Mouse (Mus musculus) heart, postnatal 0 days (tissue): ENCODE results near the gene Gal3st4. TPM values are rescaled to one million over a fixed set of nuclear protein-coding genes. Genes with fewer than 3 reads are reported as not detected.
A peak's percentile ranks its signal among the peaks of the same experiment; 100 is the strongest.

Source experiments
- ATAC-seq: fragments of 200-750 bp; cut with Nextera tagmentation; 2 replicates; pipeline ENCODE4 v1.8.0; 2017; ENCODE audit warnings: low read depth, moderate number of reproducible peaks, moderate library complexity; ENCODE audit not compliant: insufficient read depth
- DNase-seq: peaks from one replicate; pipeline ENCODE4 v3.0.0-alpha.2; 2016; ENCODE audit warnings: low spot score
- H3K27ac ChIP-seq: fragments of 300-500 bp; sonication (generic); 2 replicates; pipeline ENCODE4 v1.5.1; 2014; ENCODE audit warnings: low read depth, mild to moderate bottlenecking
- H3K27me3 ChIP-seq: fragments of 300-500 bp; sonication (generic); 2 replicates; pipeline ENCODE4 v1.6.1; 2014; ENCODE audit warnings: low read length, mixed read lengths; ENCODE audit not compliant: control insufficient read depth, insufficient read depth
- H3K36me3 ChIP-seq: fragments of 300-500 bp; sonication (generic); replicated peaks from 2 replicates; pipeline ENCODE4 v1.6.1; 2014; ENCODE audit warnings: low read length, mixed read lengths; ENCODE audit not compliant: control insufficient read depth, insufficient read depth
- H3K4me1 ChIP-seq: fragments of 300-500 bp; sonication (generic); 2 replicates; pipeline ENCODE4 v1.6.1; 2014; ENCODE audit warnings: antibody characterized with exemption; ENCODE audit not compliant: control insufficient read depth, insufficient read depth
- H3K4me2 ChIP-seq: fragments of 300-500 bp; sonication (generic); 2 replicates; pipeline ENCODE4 v1.6.1; 2014; ENCODE audit warnings: low read depth, mild to moderate bottlenecking, low read length, moderate library complexity
- H3K4me3 ChIP-seq: fragments of 300-500 bp; sonication (generic); 2 replicates; pipeline ENCODE4 v1.5.1; 2014; ENCODE audit warnings: low read depth, low read length
- H3K9ac ChIP-seq: fragments of 300-500 bp; sonication (generic); replicated peaks from 2 replicates; pipeline ENCODE4 v1.6.1; 2014; ENCODE audit warnings: low read depth, low read length, mixed read lengths
- H3K9me3 ChIP-seq: fragments of 300-500 bp; sonication (generic); replicated peaks from 2 replicates; pipeline ENCODE4 v1.6.1; 2016; ENCODE audit warnings: low read length; ENCODE audit not compliant: control insufficient read depth
- CTCF ChIP-seq: IDR thresholded peaks from 2 replicates; pipeline ENCODE4 v1.5.1; 2016; ENCODE audit warnings: antibody characterized with exemption, control low read depth, low read depth
- EP300 ChIP-seq: IDR thresholded peaks from 2 replicates; pipeline ENCODE4 v1.6.1; 2016; ENCODE audit warnings: antibody characterized with exemption, low read depth
- WGBS: fragments of 180-500 bp; shearing (Covaris S2); extraction: QIAGEN DNeasy Blood & Tissue Kit; methylation state at CpG from one replicate; pipeline ENCODE4 v1.1.7; 2014; 5-methylcytosine and 5-hydroxymethylcytosine counted together
- polyA plus RNA-seq: library from polyadenylated mRNA; unstranded; fragments of >200 nt; fragmentation: Nextera tagmentation; extraction: Ambion mirVana; gene quantifications from 2 replicates; pipeline ENCODE4 v1.2.1, GENCODE M21; 2015
- total RNA-seq: library from RNA; depleted of rRNA; stranded (reverse); fragments of >200 nt; gene quantifications from 2 replicates; pipeline ENCODE4 v1.2.3, GENCODE M21; 2014; ENCODE audit warnings: low replicate concordance

Gene Gal3st4
- total and polyA plus RNA-seq, 2 experiments from 2014 or later, result 0.60 TPM; not detected in 1

GRCm38 (mm10) chr5:138251144-138251543 lies 21.5 kb downstream of the Gal3st4 start:
- no peak for ATAC-seq
- no peaks in the 10 kb centered on the region for H3K27me3 ChIP-seq
- WGBS, result 79% methylated on average over 12 of the region's 12 CpGs
- H3K4me2 ChIP-seq, result no peak overlapping the region
- H3K9ac ChIP-seq, result no peak overlapping the region
- DNase-seq, result no peak
- H3K4me3 ChIP-seq, result no peak overlapping the region
- no peaks in the 10 kb centered on the region for H3K36me3 ChIP-seq
- H3K27ac ChIP-seq, result no peak overlapping the region
- no peaks in the 10 kb centered on the region for H3K9me3 ChIP-seq
- peaks cover 5% of the 10 kb centered on the region; the same call in 1 of the 2 replicates for H3K4me1 ChIP-seq
- TF ChIP-seq EP300, result no peak
- TF ChIP-seq CTCF, result no peak

GRCm38 (mm10) chr5:138241511-138241910 lies 31.1 kb downstream of the Gal3st4 start:
- DNase-seq (no peak), ATAC-seq (no peak)
- no peak overlapping the region for H3K27ac ChIP-seq
- no peak overlapping the region for H3K9ac ChIP-seq
- no peaks in the 10 kb centered on the region for H3K36me3 ChIP-seq
- H3K4me2 ChIP-seq, result no peak overlapping the region
- no peak for TF ChIP-seq EP300
- no peak for TF ChIP-seq CTCF
- no peaks in the 10 kb centered on the region for H3K27me3 ChIP-seq
- H3K9me3 ChIP-seq, result no peaks in the 10 kb centered on the region
- no peaks in the 10 kb centered on the region for H3K4me1 ChIP-seq
- WGBS, result 24% methylated on average over 2 of the region's 2 CpGs
- H3K4me3 ChIP-seq, result no peak overlapping the region

GRCm38 (mm10) chr5:138234224-138234623 lies 38.4 kb downstream of the Gal3st4 start:
- ATAC-seq (no peak), DNase-seq (no peak)
- Histone ChIP-seq H3K4me2 (no peak overlapping the region), H3K4me3 (no peak overlapping the region), H3K27me3 (no peaks in the 10 kb centered on the region), H3K9ac (no peak overlapping the region), H3K4me1 (no peaks in the 10 kb centered on the region), H3K36me3 (no peaks in the 10 kb centered on the region), H3K27ac (no peak overlapping the region), H3K9me3 (no peaks in the 10 kb centered on the region)
- TF ChIP-seq CTCF (no peak), EP300 (no peak)

- H3K4me3 ChIP-seq, result no peak overlapping the region
- H3K4me2 ChIP-seq, result no peak overlapping the region
- DNase-seq, result no peak
- H3K4me1 ChIP-seq, result no peaks in the 10 kb centered on the region
- TF ChIP-seq CTCF (no peak), EP300 (no peak)
- no peaks in the 10 kb centered on the region for H3K36me3 ChIP-seq
- H3K27ac ChIP-seq, result no peak overlapping the region
- no peak overlapping the region for H3K9ac ChIP-seq
- H3K27me3 ChIP-seq, result no peaks in the 10 kb centered on the region
- H3K9me3 ChIP-seq, result no peaks in the 10 kb centered on the region
- ATAC-seq, result no peak
- WGBS, result 70% methylated on average over 2 of the region's 2 CpGs
Measured at GRCm38 (mm10) chr5:138233778-138234177, 38.9 kb downstream of the Gal3st4 start.

- Histone ChIP-seq H3K36me3 (no peaks in the 10 kb centered on the region), H3K27ac (no peak overlapping the region), H3K27me3 (no peaks in the 10 kb centered on the region), H3K9ac (no peak overlapping the region), H3K4me1 (no peaks in the 10 kb centered on the region), H3K9me3 (no peaks in the 10 kb centered on the region), H3K4me3 (no peak overlapping the region), H3K4me2 (no peak overlapping the region)
- DNase-seq (no peak), ATAC-seq (no peak)
- TF ChIP-seq EP300 (no peak), CTCF (no peak)
- WGBS, result 82% methylated on average over 3 of the region's 3 CpGs
Measured at GRCm38 (mm10) chr5:138229511-138229910, 43.1 kb downstream of the Gal3st4 start.

- no peaks in the 10 kb centered on the region for H3K27me3 ChIP-seq
- no peak overlapping the region for H3K27ac ChIP-seq
- no peak overlapping the region for H3K4me2 ChIP-seq
- no peak for TF ChIP-seq EP300
- TF ChIP-seq CTCF, result peak; percentile 40
- no peak for DNase-seq
- no peak overlapping the region for H3K9ac ChIP-seq
- H3K36me3 ChIP-seq, result no peaks in the 10 kb centered on the region
- H3K9me3 ChIP-seq, result no peaks in the 10 kb centered on the region
- no peak overlapping the region for H3K4me3 ChIP-seq
- WGBS, result 54% methylated on average over 3 of the region's 3 CpGs
- no peaks in the 10 kb centered on the region for H3K4me1 ChIP-seq
- ATAC-seq, result no peak
Measured at GRCm38 (mm10) chr5:138228026-138228425, 44.6 kb downstream of the Gal3st4 start.
